Mouse (Mus musculus) brain, adult 2 months (tissue): ENCODE results near the gene Dhx15.

Source experiments
- DNase-seq: peaks from one replicate; pipeline ENCODE4 v3.0.0; 2011; ENCODE audit warnings: low read depth, low spot score

The Dhx15 gene

DNA sequence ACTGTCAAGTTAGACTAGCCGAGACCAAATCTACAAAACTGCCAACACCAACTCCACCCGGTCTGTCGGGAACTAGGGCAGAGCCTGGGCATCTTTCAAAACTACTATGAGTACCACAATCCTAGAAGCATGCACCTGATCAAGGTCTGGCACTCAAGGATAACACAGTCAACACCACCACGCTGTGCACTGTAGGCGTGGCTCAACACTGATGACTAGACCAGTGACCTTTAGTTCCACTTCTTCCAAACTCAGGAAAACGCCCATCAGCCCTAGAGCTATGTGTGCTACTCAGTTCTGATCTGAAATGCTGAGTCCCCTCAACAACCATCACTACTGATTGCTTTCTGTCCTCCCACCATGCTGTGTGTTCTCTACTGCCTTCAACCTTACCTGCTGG is 44.6 kb downstream of the Dhx15 start:
- DNase-seq: no peak

DNA sequence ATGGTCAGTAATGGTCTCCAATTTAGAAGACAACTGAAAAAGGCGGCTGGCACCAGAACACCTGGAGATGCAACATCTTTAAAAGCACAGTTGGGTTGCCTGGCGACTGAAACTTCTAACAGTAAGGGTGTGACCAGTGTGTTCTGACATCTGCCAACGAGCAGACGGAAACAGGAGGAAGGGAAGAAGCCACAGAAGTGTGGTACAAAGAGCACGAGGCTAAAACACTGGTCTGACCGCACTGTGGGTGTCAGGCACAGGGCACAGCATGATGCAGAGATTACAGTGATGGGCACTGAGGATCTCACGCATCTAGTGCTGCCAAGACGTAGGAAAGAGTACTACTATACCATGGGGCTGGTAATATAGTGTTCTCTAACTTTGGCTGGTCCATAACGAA is 48.4 kb downstream of the Dhx15 start:
- DNase-seq: no peak

DNA sequence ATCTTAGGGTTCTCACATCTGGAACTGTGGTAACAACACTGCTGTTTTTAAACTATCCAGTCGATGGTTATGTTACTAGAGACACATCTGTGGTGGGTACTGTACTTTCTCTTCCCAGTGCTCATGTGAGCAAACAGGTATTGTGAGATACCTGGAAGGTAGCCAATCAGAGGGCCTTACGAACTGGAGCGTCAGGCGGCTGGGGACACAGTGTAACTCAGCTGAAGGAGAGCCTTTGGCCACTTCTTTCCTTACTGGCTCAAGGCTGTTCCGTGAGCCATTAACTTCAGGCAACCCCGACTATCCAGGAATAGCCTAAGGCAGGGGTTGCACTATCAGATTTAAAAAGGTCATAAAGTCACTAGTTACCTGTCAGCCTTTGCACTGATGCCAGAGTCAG is 51.5 kb downstream of the Dhx15 start:
- DNase-seq: no peak

DNA sequence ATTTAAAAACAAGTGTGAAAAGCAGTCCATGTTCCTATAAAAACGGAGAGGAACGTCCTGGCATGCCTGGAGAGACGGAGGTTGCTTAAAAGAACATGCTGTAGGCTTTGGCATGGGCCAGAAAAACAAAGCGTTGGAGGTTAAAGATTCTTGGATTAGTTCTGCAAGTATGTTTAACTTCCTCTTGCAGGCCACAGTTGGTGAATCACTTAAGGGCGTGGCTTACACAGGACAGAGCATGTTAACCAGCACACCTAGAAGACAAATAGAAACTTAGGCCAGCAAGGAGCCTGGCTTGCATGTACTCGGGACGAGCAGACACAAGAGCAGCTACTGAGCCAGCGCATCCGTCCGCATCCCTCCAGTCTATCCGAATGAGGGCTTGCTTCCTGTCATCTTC is 52.2 kb downstream of the Dhx15 start:
- DNase-seq: peak; percentile 26

DNA sequence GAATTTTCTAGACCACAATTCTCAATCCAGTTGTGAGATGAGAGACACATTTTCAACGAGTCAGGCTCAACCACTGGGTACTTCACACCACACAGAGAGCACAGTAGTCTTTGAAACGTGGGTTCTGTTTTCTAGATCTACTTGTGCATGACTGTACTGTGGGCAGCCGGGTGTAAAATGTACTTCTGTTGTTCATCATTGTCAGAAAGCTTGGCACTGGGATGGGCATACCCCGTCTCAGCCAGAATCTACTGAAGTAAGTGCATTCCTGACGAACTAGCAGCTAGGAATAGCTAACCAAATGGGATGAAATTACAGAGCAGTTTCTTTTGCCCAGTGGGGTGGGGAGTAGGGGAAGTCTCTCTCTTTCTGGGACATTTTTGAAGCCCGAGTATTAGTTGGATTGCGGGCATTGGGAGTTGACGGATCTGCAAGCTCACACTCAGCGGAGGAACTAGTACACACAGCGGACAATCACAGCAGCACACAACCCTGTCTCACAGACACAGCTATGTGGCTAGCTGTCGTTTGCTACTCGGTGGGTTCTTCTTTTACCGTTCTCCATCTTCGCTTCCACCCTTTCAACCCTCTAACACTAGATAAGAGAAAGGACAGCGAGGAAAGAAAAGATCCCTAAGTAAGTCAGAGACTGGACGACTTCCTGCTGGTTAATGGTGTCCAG is 54.7 kb downstream of the Dhx15 start:
- peak; percentile 29 for DNase-seq

DNA sequence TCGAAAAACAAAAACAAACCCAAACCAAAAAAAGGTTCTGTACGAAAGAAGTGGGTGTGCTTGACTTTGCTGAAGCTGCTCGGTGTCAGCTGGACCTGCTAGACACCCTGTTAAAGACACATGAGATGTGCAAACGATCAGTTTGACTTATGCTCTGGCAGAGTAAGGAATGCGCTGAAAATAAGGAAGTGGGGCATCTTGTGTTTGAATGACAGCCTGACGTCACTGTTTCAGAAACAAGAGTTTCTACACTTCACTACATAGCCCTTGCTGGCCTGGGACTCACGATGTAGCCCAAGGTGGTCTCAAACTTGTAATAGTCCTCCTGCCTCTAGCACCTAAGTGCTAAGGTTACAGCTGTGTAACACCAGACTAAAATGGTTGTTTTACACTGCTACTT is 57.5 kb downstream of the Dhx15 start:
- DNase-seq: no peak

DNA sequence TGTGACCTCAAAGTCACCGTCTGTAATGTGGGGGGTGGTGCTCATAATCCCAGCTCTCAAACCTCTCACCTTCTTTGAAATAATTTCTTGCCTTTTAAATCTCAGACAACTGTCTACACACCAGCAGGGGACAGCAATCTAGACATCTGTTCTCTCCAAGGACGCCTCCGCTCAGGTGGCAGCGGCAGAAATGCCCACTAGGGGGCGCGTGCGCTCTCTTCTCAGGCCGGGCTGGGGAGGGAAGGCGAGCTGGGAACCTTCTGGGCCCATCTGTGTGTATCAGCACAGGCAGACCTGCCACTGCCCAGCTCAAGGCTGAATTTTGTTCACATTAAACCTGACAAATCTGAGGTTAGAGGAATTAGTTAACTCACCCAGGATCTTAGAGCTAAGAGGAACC is 58.2 kb downstream of the Dhx15 start:
- peak; percentile 79 for DNase-seq

DNA sequence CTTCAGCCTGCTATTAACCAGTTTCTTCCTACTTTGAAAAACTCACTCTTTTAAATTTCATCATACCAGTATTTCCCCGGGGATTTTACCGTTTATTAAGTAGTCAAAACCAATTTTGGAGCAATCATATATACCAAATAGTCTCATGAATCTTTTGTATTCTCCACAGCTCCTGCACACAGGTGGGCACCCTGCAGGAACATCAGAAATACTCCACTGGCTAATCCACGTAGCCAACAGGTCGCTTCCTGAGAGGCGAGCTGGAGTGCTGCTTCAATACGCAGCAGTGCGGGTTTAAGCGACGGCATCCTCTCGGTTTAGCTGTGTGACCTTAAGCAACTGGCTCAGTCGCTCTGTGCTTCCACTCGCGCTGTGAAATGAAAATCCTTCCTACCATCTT is 58.9 kb downstream of the Dhx15 start:
- DNase-seq: no peak

DNA sequence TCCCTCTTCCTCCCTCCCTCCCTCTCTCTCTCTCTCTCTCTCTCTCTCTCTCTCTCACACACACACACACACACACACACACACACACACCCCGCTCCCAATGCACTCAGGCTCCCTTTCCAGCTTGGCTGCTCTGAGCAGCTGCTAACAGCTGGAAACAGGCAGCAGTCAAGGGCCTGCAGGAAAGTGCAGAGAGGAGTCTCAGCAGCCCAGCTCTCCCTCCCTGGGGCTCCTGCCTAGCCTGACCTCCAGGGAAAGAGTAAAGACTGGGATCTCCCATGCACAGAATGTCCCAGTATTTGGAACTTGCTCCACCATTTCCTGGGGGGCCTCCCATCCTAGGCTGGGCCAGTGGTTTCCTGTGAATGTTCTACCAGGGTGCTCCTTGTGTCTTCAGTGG is 59.8 kb downstream of the Dhx15 start:
- DNase-seq: no peak

DNA sequence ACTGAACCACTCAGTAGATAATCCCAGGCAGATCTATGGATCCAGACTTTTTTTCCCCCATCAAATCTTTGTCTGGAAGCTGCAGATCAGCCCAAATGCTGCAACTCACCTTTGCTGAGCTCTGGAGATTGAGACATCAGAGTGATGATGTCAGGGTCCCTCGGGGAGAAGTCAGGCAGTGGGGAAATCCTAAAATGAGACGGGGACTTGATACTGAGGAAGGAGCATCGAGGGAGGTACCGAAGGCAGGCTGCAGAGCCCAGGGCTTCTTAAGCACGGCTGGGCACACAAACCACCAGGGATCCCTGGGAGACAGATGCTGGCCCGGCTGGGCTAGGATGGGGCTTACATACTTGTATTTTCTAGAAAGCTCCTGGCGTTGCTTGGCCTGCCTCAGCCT is 64.1 kb downstream of the Dhx15 start:
- DNase-seq: no peak

DNA sequence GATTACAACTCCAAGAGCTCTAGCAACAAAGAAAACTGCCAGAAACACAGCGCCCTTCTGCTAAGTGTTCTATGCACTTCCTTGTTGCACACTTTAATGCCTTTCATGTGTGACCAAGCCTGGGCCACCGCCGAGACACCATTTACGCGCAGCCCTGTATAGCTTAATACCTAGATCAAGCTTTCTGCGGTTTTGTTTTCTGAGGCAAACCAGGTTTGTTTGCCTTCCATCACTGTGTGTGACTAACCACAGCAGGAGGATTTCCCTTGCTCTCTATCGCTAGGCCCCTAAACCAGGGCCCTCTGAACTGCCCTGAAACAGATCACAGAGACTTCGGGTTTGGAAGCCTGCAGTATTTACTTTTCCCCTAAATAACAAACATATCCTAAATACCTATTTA is 64.5 kb downstream of the Dhx15 start:
- DNase-seq: no peak

DNA sequence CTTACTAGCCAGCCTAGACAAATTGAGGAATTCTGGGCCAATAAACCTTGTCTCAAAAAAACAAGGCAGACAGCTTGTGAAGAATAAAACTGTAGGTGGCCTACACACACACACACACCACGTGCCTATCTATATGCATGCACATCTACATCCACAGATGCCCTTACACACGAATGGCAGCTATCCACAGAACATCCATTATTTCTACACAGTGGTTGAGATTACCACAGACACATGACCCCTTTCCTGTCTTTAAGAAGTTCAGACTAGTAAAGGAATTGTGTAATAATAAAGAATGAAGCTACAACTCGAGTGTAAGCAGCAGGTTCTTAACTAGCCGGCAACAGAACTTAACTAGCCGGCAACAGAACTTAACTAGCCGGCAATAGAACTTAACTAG is 68.2 kb downstream of the Dhx15 start:
- DNase-seq: no peak

DNA sequence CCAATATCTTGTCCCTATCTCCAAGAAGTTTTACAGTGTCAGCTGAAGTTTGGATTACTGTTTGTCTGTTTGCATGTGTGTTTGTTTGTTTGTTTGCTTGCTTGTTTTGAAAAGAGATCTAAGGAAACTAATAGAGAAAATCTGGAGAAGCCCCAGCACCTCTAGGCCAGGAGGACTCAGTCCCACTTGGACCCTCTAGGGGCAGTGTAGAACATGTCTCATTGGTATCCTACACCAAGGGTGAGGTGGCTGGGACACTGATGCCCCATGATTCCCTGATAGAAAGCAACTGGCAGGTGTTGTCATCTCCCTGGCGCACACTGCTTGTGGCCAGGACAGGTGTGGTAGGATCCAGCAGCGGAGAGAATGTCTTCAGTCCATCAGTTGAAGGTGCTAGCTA is 70.5 kb downstream of the Dhx15 start:
- no peak for DNase-seq

DNA sequence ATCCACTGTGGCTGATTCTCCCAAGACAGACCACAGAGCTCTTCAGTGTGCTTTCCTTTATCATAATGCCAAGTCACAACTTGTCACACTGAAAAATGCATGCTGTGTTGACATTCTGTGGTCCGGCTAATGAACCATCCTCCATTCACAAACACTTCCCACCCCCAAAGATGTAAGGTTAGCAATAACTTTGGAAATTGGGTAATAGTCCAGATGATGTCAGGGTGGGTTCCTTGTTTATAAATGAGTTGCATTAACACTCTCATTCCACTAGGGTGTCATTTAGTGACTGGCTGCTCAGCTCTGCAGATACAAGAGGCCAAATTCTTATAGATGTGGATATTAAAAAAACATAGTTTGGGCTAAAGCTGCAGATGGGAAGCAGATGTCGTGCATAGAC is 71.1 kb downstream of the Dhx15 start:
- no peak for DNase-seq

DNA sequence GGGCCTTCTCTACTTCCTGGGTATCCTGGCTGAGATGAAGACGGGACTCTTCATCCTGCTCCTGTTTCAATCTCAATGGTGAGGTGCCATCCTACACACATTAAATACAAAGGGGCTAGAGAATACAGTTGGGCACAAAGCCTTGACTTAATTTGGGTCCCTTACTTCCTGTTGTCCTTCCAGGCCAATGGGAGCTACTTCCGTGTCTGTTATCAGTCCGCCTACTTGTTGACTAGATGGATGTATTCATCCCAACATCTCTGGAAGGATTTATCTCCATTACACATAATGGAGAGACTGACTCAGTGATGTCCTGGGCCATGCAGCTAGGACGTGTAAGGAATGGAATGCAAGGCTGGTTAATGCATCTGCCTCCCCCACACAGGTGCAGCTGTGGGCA is 72.5 kb downstream of the Dhx15 start:
- DNase-seq: no peak

DNA sequence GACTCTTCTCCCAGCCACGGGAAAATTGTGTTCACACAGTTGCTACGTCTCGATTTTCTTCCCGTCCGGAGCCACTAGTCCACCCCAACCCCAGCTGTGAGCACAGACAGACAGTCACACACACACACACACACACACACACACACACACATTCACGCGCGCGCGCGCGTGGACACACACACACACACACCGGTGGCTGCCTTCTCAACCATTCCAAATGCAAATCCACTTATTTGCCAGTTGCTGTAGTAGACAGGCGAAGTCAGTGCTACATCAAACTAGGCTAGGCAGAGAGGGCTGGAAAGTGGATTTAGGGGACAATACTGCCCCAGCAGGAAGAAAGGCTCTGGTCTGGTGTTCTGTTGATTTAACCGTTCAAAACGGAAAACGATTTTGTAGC is 73.9 kb downstream of the Dhx15 start:
- peak; percentile 78 for DNase-seq

DNA sequence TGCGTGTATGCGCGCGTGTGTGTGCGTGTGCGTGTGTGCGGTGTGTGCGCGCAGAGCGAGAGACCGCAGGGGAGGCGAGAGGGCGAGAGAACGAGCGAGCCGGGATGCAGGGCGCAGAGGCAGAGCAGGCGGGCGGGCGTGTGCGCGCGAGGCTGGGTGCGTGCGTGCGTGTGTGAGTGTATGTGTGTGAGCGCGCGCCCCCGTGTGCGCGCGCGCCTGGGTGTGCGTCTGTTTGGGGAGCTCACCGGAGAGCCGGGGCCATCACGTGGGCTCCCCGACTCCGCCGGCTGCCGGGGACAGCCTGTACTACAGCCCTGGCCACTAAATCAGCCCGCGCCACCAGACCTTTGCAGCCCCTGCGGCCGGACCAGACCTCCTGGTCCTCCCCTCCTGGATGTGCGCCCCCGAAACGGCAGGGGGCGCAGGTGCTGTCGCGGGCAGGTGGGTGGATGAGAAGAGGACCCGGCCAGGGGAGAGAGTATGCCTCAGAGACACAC is 74.4 kb downstream of the Dhx15 start:
- DNase-seq: peak; percentile 99

DNA sequence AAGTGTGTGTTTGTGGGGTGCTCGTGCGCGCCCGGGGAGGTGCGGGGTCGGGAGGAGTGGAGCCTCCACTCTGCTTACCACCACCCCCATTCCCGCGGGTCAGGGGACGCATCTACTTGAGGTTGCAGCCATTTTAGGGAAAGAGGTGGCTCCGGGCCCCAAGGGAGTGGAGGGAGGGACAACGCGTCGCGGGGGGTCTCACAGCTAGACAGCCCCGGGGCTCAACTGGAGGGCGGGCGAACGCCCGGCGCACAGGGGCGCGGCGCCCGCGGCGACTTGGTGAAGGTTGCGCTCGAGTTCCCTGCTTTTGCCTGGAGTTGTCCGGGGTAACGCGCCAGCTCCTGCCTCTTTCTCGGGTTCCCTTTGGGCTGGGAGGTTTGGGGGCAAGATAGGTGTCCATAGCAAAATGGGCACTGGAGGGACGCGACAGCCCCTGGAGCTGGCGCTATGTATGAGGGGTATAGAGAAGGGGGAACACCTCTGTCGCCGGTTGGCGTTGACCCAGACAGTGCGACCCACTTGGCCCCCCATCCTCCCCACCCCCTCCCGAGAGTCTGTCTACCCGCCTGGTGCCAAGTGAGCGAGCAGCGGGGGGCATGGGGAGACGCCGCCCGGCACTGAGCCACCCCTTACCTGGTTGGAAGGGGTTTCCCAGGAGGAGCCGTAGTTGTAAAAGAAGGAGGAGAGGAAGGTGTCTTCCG is 75.4 kb downstream of the Dhx15 start:
- peak; percentile 35 for DNase-seq

DNA sequence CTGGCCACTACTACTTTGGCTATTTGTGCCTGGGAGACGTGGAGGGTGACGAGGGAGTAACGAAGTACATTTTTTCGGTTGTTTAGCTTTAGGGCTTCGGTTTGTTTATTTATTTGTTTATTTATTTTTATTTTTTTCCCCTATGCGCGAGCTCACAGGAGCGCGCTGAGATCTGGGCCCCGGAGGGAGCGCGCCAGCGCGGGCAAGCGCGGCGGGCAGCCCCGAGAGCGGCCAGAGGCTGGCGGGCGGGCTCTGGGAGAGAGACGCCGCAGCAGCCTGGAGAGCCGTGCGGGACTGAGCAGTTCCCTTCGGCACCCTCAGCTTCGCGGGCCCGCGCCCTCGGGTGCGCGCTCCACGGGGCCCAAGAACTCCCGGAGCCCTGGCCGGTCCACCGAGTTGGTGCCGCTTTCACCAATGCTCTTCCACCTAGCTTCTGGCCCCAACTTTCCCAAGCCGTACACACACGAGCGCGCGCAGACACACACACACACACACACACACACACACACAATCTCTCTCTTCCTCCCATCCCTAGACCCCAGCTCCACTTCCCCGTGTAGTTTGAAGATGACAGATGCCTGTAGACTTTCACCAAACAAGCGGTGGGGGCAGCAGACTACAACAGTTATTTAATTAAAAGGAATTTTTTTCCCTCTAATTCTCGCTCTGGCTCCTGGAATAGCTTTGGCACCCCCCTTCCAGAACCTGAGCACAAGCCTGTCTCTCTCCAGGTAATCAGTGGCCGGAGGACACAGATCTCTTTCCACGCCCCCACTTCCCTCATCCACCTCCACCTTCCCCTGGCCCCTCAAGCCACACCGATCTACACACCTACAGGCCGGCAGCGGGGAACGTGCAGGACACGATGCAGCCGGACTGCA is 76.2 kb downstream of the Dhx15 start:
- peak; percentile 69 for DNase-seq

DNA sequence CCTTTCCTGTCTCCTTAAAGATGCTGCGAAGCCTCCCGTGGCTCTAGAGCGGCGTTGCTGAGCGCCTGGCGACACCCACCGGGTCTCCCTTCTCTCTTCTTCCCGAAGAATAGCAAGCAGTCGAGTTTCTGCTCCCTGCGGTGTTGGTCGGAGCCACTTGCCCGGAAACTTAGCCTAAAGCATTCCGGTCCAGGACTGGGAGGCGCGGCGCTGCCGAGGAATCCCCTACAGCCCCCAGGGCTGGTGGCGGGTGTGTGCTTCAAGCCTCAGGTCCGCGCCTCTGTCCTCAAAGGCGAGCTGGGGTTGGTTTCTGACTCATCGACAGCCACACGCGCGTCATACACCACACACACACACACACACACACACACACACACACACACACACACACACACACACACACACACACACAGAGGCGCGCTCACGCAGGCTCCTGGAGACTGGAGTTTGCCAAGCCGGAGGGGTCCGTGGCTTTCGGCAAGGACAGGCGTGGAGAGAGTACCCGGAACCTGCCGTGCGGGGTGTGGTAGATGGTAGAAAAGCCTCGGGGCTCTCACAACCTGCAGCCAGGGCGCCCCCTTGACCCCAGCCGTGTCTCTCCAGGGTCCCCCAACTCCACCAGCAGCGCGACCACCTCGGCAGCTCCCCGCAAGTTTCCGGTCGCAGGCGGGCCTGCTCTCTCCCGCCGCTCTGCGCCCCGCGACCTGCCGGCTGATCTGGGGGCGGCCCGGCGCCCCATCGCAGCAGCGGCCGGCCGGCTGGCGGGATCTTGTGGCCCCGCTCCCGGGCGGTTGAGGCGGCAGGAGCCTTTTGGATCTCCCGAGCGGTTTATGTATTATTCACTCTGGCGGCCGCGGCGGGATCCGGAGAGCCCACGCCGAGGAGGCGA is 77.1 kb downstream of the Dhx15 start:
- DNase-seq: peak; percentile 72

DNA sequence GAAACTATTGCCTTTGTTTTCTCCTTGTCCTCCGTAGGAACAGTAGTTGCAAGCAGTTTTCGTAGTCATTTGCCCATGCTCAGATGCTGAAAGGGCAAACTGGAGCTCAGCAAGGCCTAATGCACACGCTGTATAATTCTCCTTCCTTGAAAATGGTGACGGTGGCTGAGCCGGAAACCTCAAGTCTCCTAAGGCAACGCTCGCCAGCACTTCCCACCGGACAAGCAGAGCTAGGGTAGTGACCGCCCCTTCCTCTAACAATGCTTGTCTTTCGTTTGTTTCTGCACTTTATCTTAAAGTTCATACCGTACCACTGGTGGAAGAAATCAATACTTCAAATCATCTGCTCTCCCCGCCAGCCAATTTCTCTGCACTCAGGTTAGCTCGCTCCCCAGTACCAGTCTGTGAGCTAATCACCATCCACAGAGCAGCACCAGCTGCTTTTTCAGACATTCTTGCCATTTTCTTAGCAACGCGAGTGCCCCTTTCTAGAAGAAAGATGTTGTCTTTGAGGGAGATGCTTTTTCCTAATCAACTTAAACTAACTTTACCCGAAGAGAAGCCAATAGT is 78.0 kb downstream of the Dhx15 start:
- DNase-seq: peak; percentile 32
